Mouse (Mus musculus) limb, embryonic 11.5 days (tissue): ENCODE data around the gene Trappc3. TPM values are rescaled to one million over a fixed set of nuclear protein-coding genes. Genes with fewer than 3 reads are reported as not detected.

ENCODE experiments used
- polyA plus RNA-seq: library from polyadenylated mRNA; unstranded; fragments of >200 nt; fragmentation: Nextera tagmentation; extraction: Ambion mirVana; gene quantifications from 2 replicates; pipeline ENCODE4 v1.2.1, GENCODE M21; 2014

The Trappc3 gene
- polyA plus RNA-seq, 1 experiment from 2014 or later: 25.0 TPM

Other genes with a start within 250 kb of the Trappc3 start
- gene Csf3r, start 237.8 kb upstream of the Trappc3 start, polyA plus RNA-seq: 0.20 and 0.40 TPM in 2 replicates
- 156 and 160 TPM in 2 replicates for gene Mrps15, start 215.4 kb upstream of the Trappc3 start, polyA plus RNA-seq
- gene Oscp1, start 203.8 kb upstream of the Trappc3 start, polyA plus RNA-seq: 20.1 and 21.4 TPM in 2 replicates
- 39.0 and 44.8 TPM in 2 replicates for gene Lsm10, start 165.7 kb upstream of the Trappc3 start, polyA plus RNA-seq
- 27.8 and 30.4 TPM in 2 replicates for gene Stk40, start 158.4 kb upstream of the Trappc3 start, polyA plus RNA-seq
- gene Eva1b, start 114.6 kb upstream of the Trappc3 start, polyA plus RNA-seq: 64.3 and 70.3 TPM in 2 replicates
- gene Sh3d21, start 98.8 kb upstream of the Trappc3 start, polyA plus RNA-seq: 5.4 and 5.5 TPM in 2 replicates
- gene Thrap3, start 59.6 kb upstream of the Trappc3 start, polyA plus RNA-seq: 247 and 264 TPM in 2 replicates
- 54.6 and 61.2 TPM in 2 replicates for gene Map7d1, start 6.0 kb upstream of the Trappc3 start, polyA plus RNA-seq
- 1.4 and 1.5 TPM in 2 replicates for gene Col8a2, start 24.5 kb downstream of the Trappc3 start, polyA plus RNA-seq
- gene Adprhl2, start 59.4 kb downstream of the Trappc3 start, polyA plus RNA-seq: 59.2 and 62.0 TPM in 2 replicates
- gene Tekt2, start 63.4 kb downstream of the Trappc3 start, polyA plus RNA-seq: 2.6 and 3.1 TPM in 2 replicates
- gene Ago3, start 167.2 kb downstream of the Trappc3 start, polyA plus RNA-seq: 11.9 and 14.8 TPM in 2 replicates
- gene Ago1, start 206.3 kb downstream of the Trappc3 start, polyA plus RNA-seq: 7.8 and 8.7 TPM in 2 replicates